Mouse (Mus musculus) stomach, postnatal 0 days (tissue): ENCODE measurements around the gene 4921536K21Rik. TPM values are rescaled to one million over a fixed set of nuclear protein-coding genes. Genes with fewer than 3 reads are reported as not detected.

Experiments
- ATAC-seq: fragments of 200-750 bp; cut with Nextera tagmentation; 2 replicates; pipeline ENCODE4 v1.8.0; 2017; ENCODE audit not compliant: low FRiP score, low TSS enrichment
- DNase-seq: peaks from one replicate; pipeline ENCODE4 v3.0.0-alpha.2; 2016; ENCODE audit warnings: low spot score
- H3K27ac ChIP-seq: fragments of 300-500 bp; sonication (generic); replicated peaks from 2 replicates; pipeline ENCODE4 v1.5.1; 2014; ENCODE audit warnings: mild to moderate bottlenecking, control low read depth
- H3K27me3 ChIP-seq: fragments of 300-500 bp; sonication (generic); 2 replicates; pipeline ENCODE4 v1.6.1; 2014; ENCODE audit warnings: low read length; ENCODE audit not compliant: control insufficient read depth, insufficient read depth
- H3K36me3 ChIP-seq: fragments of 300-500 bp; sonication (generic); 2 replicates; pipeline ENCODE4 v1.6.1; 2014; ENCODE audit warnings: low read length, mixed read lengths; ENCODE audit not compliant: control insufficient read depth, insufficient read depth
- H3K4me1 ChIP-seq: fragments of 300-500 bp; sonication (generic); replicated peaks from 2 replicates; pipeline ENCODE4 v1.6.1; 2014; ENCODE audit warnings: antibody characterized with exemption; ENCODE audit not compliant: control insufficient read depth, insufficient read depth
- H3K4me2 ChIP-seq: fragments of 300-500 bp; sonication (generic); replicated peaks from 2 replicates; pipeline ENCODE4 v1.6.1; 2014; ENCODE audit warnings: low read depth, mild to moderate bottlenecking, control low read depth, moderate library complexity
- H3K4me3 ChIP-seq: fragments of 300-500 bp; sonication (generic); 2 replicates; pipeline ENCODE4 v1.5.1; 2014; ENCODE audit warnings: low read depth, low read length, control low read depth
- H3K9ac ChIP-seq: fragments of 300-500 bp; sonication (generic); 2 replicates; pipeline ENCODE4 v1.6.1; 2014; ENCODE audit warnings: mild to moderate bottlenecking, low read length, control low read depth, mixed read lengths
- H3K9me3 ChIP-seq: fragments of 300-500 bp; sonication (generic); 2 replicates; pipeline ENCODE4 v1.6.1; 2016; ENCODE audit warnings: low read length; ENCODE audit not compliant: control insufficient read depth
- CTCF ChIP-seq: IDR thresholded peaks from 2 replicates; pipeline ENCODE4 v1.5.1; 2016; ENCODE audit warnings: antibody characterized with exemption, low read depth, mild to moderate bottlenecking, moderate library complexity
- EP300 ChIP-seq: optimal IDR thresholded peaks from 2 replicates; pipeline ENCODE3; 2016; ENCODE audit warnings: antibody characterized with exemption
- WGBS: fragments of 180-500 bp; shearing (Covaris S2); extraction: QIAGEN DNeasy Blood & Tissue Kit; methylation state at CpG from one replicate; pipeline ENCODE4 v1.1.7; 2014; 5-methylcytosine and 5-hydroxymethylcytosine counted together
- polyA plus RNA-seq: library from polyadenylated mRNA; unstranded; fragments of >200 nt; fragmentation: Nextera tagmentation; extraction: Ambion mirVana; gene quantifications from 2 replicates; pipeline ENCODE4 v1.2.1, GENCODE M21; 2015

The 4921536K21Rik gene
- polyA plus RNA-seq, 1 experiment from 2014 or later: 0.12 TPM

DNA sequence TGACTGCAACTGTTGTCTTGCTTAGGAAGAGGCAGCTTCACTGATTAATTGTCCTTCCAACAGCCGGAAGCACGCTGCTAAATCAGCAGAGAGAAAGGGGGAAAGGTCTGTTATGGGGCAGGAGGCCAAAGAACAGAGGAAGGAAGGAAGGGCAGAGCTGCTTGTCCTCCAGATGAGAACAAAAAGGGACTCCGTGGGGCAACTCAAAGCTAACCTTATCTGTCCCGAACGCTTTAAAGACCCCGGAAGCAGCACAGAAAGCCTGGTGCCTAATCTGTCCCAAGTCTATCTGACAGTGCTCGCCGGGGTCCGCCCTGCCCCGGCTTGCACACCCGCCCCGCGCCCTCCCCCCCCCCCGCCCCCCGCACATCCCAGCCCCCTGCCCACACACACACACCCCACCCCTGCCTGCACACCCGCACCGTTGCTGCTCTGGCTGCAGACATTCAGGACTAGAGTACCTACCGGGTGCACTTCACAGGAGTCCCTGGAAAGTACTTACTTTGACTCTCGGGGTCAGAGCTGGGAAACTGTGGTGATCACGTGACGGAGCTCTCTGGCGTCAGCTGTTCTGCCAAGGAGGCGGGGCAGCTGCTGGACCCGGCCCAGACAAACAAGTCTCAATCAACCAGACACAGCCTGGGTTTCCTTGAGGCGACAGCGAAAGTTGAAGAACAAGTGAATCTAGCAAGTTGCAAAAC is 36.8 kb upstream of the 4921536K21Rik start, which contains the start of gene Tcn2:
Tcn2 (minus strand) TSS at position 649 of the 701 bp plus-strand sequence.
- H3K4me2 ChIP-seq: peak within 1 kb of the TSS; percentile 69
- H3K4me1 ChIP-seq: no peaks in the 10 kb centered on the region
- no peaks in the 10 kb centered on the region for H3K27me3 ChIP-seq
- under 1% methylated on average over 18 of the region's 26 CpGs for WGBS
- DNase-seq (peak; percentile 86), ATAC-seq (peak; percentile 86)
- H3K9me3 ChIP-seq: no peaks in the 10 kb centered on the region
- H3K9ac ChIP-seq: peak within 1 kb of the TSS; percentile 59
- no peak within 1 kb of the TSS; the same call in 1 of the 2 replicates for H3K27ac ChIP-seq
- no peaks in the 10 kb centered on the region for H3K36me3 ChIP-seq
- TF ChIP-seq CTCF (no peak), EP300 (no peak)
- peak within 1 kb of the TSS; percentile 46 for H3K4me3 ChIP-seq

GRCm38 (mm10) chr11:3930931-3931330 is 36.0 kb upstream of the 4921536K21Rik start:
- Histone ChIP-seq H3K4me2 (peak overlapping the region; percentile 69), H3K4me3 (0 out of 2 replicates have a peak overlapping the region, but pooled peaks have one; percentile 46), H3K27me3 (no peaks in the 10 kb centered on the region), H3K9ac (0 out of 2 replicates have a peak overlapping the region, but pooled peaks have one; percentile 59), H3K4me1 (no peaks in the 10 kb centered on the region), H3K9me3 (no peaks in the 10 kb centered on the region), H3K27ac (no peak overlapping the region), H3K36me3 (0 out of 2 replicates have a peak, but pooled peaks cover under 1% of the 10 kb centered on the region)
- peak; percentile 11 for DNase-seq
- no peak for ATAC-seq
- TF ChIP-seq EP300: no peak
- no peak for TF ChIP-seq CTCF
- 44% methylated on average over 6 of the region's 6 CpGs for WGBS

DNA sequence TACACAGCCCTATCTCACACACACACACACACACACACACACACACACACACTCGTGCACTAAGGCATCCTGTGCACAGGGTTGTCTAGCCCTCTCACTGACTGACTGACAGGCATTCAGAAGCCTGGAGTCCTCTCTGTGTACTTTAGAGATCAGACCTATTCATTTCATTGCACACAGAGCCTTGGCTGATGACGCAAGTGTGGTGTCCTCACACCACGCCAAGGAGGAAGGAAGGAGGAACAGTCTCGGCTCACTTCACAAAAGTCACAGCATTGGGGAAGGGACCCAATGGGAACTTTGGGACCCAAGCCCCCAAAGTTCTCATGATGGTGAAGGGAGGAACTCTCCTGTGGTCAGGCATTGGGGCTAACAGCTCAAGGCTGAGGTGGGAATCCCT is 35.1 kb upstream of the 4921536K21Rik start:
- Histone ChIP-seq H3K9ac (no peak overlapping the region), H3K4me1 (no peaks in the 10 kb centered on the region), H3K9me3 (no peaks in the 10 kb centered on the region), H3K27ac (no peak overlapping the region), H3K27me3 (no peaks in the 10 kb centered on the region), H3K4me3 (no peak overlapping the region), H3K4me2 (no peak overlapping the region), H3K36me3 (peaks cover 4% of the 10 kb centered on the region; the same call in 1 of the 2 replicates)
- 56% methylated on average over 4 of the region's 4 CpGs for WGBS
- ATAC-seq (0 out of 2 replicates have a peak, but pooled peaks have one; percentile 18), DNase-seq (no peak)
- TF ChIP-seq EP300 (no peak), CTCF (no peak)

DNA sequence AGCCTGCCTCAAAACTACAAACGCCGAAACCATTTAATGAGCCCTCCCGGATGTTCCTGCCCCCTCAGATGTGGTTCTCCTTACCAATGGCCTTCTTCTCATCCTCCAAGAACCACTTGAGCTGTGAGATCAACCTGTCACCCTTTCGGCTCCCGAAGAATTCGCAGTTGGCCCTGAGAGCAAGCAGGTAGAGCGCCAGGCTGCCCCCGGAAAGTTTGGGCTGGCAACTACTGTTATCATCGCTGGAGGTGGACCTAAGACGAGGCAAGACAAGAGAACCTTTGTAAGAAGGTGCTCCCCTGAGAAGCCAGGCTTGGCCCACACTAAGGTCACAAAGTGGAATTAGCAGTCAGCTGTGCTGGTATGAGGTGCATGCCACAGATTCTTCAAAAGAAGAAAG is 31.0 kb upstream of the 4921536K21Rik start:
- WGBS: 88% methylated on average over 10 of the region's 10 CpGs
- Histone ChIP-seq H3K36me3 (peaks cover 4% of the 10 kb centered on the region; the same call in 1 of the 2 replicates), H3K9me3 (no peaks in the 10 kb centered on the region), H3K27me3 (no peaks in the 10 kb centered on the region), H3K4me1 (no peaks in the 10 kb centered on the region), H3K4me3 (no peak overlapping the region), H3K27ac (no peak overlapping the region), H3K9ac (no peak overlapping the region), H3K4me2 (no peak overlapping the region)
- DNase-seq (no peak), ATAC-seq (no peak)
- no peak for TF ChIP-seq EP300
- TF ChIP-seq CTCF: no peak

GRCm38 (mm10) chr11:3922731-3923130 is 27.8 kb upstream of the 4921536K21Rik start:
- peaks cover 4% of the 10 kb centered on the region; the same call in 1 of the 2 replicates for H3K36me3 ChIP-seq

GRCm38 (mm10) chr11:3922115-3922514 is 27.2 kb upstream of the 4921536K21Rik start:
- no peak overlapping the region for H3K4me2 ChIP-seq
- ATAC-seq (no peak), DNase-seq (no peak)
- no peak overlapping the region for H3K9ac ChIP-seq
- 93% methylated on average over 9 of the region's 9 CpGs for whole genome bisulfite sequencing
- no peaks in the 10 kb centered on the region for H3K27me3 ChIP-seq
- TF ChIP-seq CTCF (no peak), EP300 (no peak)
- H3K27ac ChIP-seq: no peak overlapping the region
- no peaks in the 10 kb centered on the region for H3K9me3 ChIP-seq
- no peaks in the 10 kb centered on the region for H3K4me1 ChIP-seq
- H3K36me3 ChIP-seq: peaks cover 4% of the 10 kb centered on the region; the same call in 1 of the 2 replicates
- H3K4me3 ChIP-seq: no peak overlapping the region

More at GRCm38 (mm10) chr11:3922731-3923130, 27.8 kb upstream of the 4921536K21Rik start:
- no peak overlapping the region for H3K9ac ChIP-seq
- WGBS: 94% methylated on average over 6 of the region's 6 CpGs
- no peaks in the 10 kb centered on the region for H3K4me1 ChIP-seq
- no peak overlapping the region for H3K4me3 ChIP-seq
- no peak overlapping the region for H3K4me2 ChIP-seq
- no peaks in the 10 kb centered on the region for H3K27me3 ChIP-seq
- H3K9me3 ChIP-seq: no peaks in the 10 kb centered on the region
- TF ChIP-seq EP300: no peak
- no peak for TF ChIP-seq CTCF
- ATAC-seq: no peak
- no peak overlapping the region for H3K27ac ChIP-seq
- DNase-seq: no peak
